Mouse (Mus musculus): ENCODE results near the gene Mboat1.

The Mboat1 gene

GRCm38 (mm10) chr13:30136243-30136922, at the start of gene Mboat1:
Gene Mboat1 (plus strand): TSS chr13:30136489.
- peak; percentile 40 to 60 for DNase-seq

- peak; percentile 14 to 25 for DNase-seq
These were observed 43.2 kb upstream of the Mboat1 start for GRCm38 (mm10) chr13:30093086-30093485.

- no peak for DNase-seq
These were observed 40.4 kb upstream of the Mboat1 start for GRCm38 (mm10) chr13:30095851-30096250.

- no peak for DNase-seq
These were observed 39.8 kb upstream of the Mboat1 start for GRCm38 (mm10) chr13:30096536-30096935.

GRCm38 (mm10) chr13:30109001-30109600, 27.2 kb upstream of the Mboat1 start:
- DNase-seq: no peak

GRCm38 (mm10) chr13:30115792-30116191, 20.5 kb upstream of the Mboat1 start:
- no peak for DNase-seq

GRCm38 (mm10) chr13:30136923-30137629, 787 bp downstream of the Mboat1 start:
- DNase-seq: no peak

GRCm38 (mm10) chr13:30137951-30138350, 1.7 kb downstream of the Mboat1 start:
- DNase-seq: no peak

GRCm38 (mm10) chr13:30140149-30140548, 3.9 kb downstream of the Mboat1 start:
- DNase-seq: no peak

GRCm38 (mm10) chr13:30140646-30141045, 4.4 kb downstream of the Mboat1 start:
- no peak for DNase-seq

GRCm38 (mm10) chr13:30141996-30142395, 5.7 kb downstream of the Mboat1 start:
- no peak for DNase-seq

- no peak for DNase-seq
These were observed 10.2 kb downstream of the Mboat1 start for GRCm38 (mm10) chr13:30146468-30146867.

GRCm38 (mm10) chr13:30154264-30154663, 18.0 kb downstream of the Mboat1 start:
- no peak for DNase-seq

- no peak for DNase-seq
These were observed 23.3 kb downstream of the Mboat1 start for GRCm38 (mm10) chr13:30159626-30160025.

- no peak for DNase-seq
These were observed 27.2 kb downstream of the Mboat1 start for GRCm38 (mm10) chr13:30163521-30163920.

- no peak for DNase-seq
These were observed 30.1 kb downstream of the Mboat1 start for GRCm38 (mm10) chr13:30166138-30167090.

- DNase-seq: no peak
These were observed 31.2 kb downstream of the Mboat1 start for GRCm38 (mm10) chr13:30167499-30167898.

GRCm38 (mm10) chr13:30168803-30169202, 32.5 kb downstream of the Mboat1 start:
- no peak for DNase-seq

GRCm38 (mm10) chr13:30170061-30170460, 33.8 kb downstream of the Mboat1 start:
- DNase-seq: no peak

GRCm38 (mm10) chr13:30174586-30174985, 38.3 kb downstream of the Mboat1 start:
- no peak for DNase-seq

- peak; percentile 5 to 8 for DNase-seq
These were observed 41.1 kb downstream of the Mboat1 start for GRCm38 (mm10) chr13:30177356-30177755.

GRCm38 (mm10) chr13:30185549-30185948, 49.3 kb downstream of the Mboat1 start:
- DNase-seq: no peak

GRCm38 (mm10) chr13:30185959-30186358, 49.7 kb downstream of the Mboat1 start:
- no peak for DNase-seq

All from cerebellum, postnatal 14 days (tissue).